Mouse (Mus musculus): ENCODE data around the gene Ctc1.

Ctc1 gene

GRCm38 (mm10) chr11:69070590-69071222 lies 55.0 kb downstream of the Ctc1 start, which contains the start of gene Tmem107:
TSS of gene Tmem107 (plus strand) at chr11:69070806.
- peak; percentile 98 for DNase-seq (ENCODE audit: low spot score)

GRCm38 (mm10) chr11:69071262-69071661 lies 55.6 kb downstream of the Ctc1 start:
- DNase-seq (ENCODE audit: low spot score), result no peak

GRCm38 (mm10) chr11:69072234-69072633 lies 56.5 kb downstream of the Ctc1 start:
- no peak for DNase-seq (ENCODE audit: low spot score)

- DNase-seq (ENCODE audit: low spot score), result no peak
These were observed 57.0 kb downstream of the Ctc1 start for GRCm38 (mm10) chr11:69072666-69073064.

- peak; percentile 96 for DNase-seq (ENCODE audit: low spot score)
These were observed 57.6 kb downstream of the Ctc1 start for GRCm38 (mm10) chr11:69073065-69073888.

- DNase-seq (ENCODE audit: low spot score), result no peak
These were observed 58.5 kb downstream of the Ctc1 start for GRCm38 (mm10) chr11:69073951-69074775.

- DNase-seq (ENCODE audit: low spot score), result no peak
These were observed 59.0 kb downstream of the Ctc1 start for GRCm38 (mm10) chr11:69074776-69075069.

- DNase-seq (ENCODE audit: low spot score), result peak; percentile 60
These were observed 60.2 kb downstream of the Ctc1 start for GRCm38 (mm10) chr11:69075764-69076479.

GRCm38 (mm10) chr11:69076572-69076971 lies 60.9 kb downstream of the Ctc1 start:
- DNase-seq (ENCODE audit: low spot score), result no peak

GRCm38 (mm10) chr11:69077316-69077715 lies 61.6 kb downstream of the Ctc1 start:
- DNase-seq (ENCODE audit: low spot score), result no peak

GRCm38 (mm10) chr11:69078041-69078440 lies 62.3 kb downstream of the Ctc1 start:
- DNase-seq (ENCODE audit: low spot score), result no peak

- DNase-seq (ENCODE audit: low spot score), result peak; percentile 49
These were observed 63.2 kb downstream of the Ctc1 start for GRCm38 (mm10) chr11:69078805-69079438.

GRCm38 (mm10) chr11:69080102-69080854 lies 64.6 kb downstream of the Ctc1 start:
- no peak for DNase-seq (ENCODE audit: low spot score)

GRCm38 (mm10) chr11:69080855-69081222 lies 65.1 kb downstream of the Ctc1 start:
- no peak for DNase-seq (ENCODE audit: low spot score)

GRCm38 (mm10) chr11:69081613-69082012 lies 65.9 kb downstream of the Ctc1 start:
- no peak for DNase-seq (ENCODE audit: low spot score)

- no peak for DNase-seq (ENCODE audit: low spot score)
These were observed 69.9 kb downstream of the Ctc1 start for GRCm38 (mm10) chr11:69085608-69086007.

All from embryo, embryonic 10 days (tissue).